In the genomic region with DNA sequence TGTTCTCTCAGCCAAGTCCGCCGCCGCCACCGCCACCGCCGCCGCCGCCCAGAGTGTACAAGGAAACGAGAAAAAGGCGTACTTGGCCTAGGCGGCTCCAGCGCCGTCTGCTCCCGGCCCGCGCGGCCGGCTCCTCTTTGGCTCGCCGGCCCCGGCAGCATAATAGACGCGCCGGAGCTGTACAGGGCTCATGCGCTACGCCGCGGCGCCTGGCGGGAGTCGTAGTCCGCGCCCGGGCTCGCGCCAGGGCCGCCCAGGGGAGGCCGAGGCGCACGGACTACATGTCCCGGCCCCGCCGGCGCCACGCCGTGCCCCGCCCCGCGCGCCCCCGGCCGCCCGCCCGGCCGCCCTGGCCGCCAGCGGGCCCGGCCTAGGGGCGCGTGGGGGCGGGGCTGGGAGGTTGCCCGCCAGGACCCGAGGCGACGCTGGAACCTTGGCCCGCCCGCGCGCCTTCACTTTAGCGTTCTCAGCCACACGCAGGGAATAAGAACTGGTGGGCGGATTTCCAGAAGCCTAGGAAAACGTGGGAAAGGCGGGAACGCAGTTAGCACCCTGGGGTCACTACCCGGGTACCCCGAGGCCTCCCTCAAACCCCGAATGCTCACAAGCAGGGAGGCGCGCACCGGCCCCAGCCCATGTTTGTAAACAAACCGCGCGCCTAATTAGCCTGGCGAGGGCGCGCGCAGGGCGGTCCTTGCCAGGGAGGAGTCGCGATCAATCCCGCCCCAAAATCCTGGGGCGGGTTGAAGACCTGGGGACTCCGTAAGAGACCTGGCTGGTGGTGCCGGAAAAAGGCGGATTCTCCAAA, we compare ENCODE assay signal across 7 mouse cellular contexts. TPM values are rescaled to one million over a fixed set of nuclear protein-coding genes. Genes with fewer than 3 reads are reported as not detected.
DNase-seq lines count a peak whose midpoint lies in the region; ATAC-seq lines count a peak whose summit lies in the region.

No protein-coding gene starts in this region.

- H3K36me3 ChIP-seq in embryonic facial prominence, embryonic 10.5 days (replicated peaks) = peaks cover 29% of the 10 kb centered on the region
- peaks cover 28% of the 10 kb centered on the region for H3K36me3 ChIP-seq in limb, embryonic 10.5 days
- H3K36me3 ChIP-seq in midbrain, embryonic 13.5 days = no peaks in the 10 kb centered on the region

- no peaks in the 10 kb centered on the region for H3K27me3 ChIP-seq in embryonic facial prominence, embryonic 10.5 days (replicated peaks; ENCODE audit: low read depth, poor library complexity, severe bottlenecking)
- H3K27me3 ChIP-seq in limb, embryonic 10.5 days (ENCODE audit: low read depth, poor library complexity, severe bottlenecking) = no peaks in the 10 kb centered on the region
- H3K27me3 ChIP-seq in midbrain, embryonic 13.5 days = no peaks in the 10 kb centered on the region

- peak; percentile 95 for DNase-seq in adrenal gland, postnatal 10 days
- peak; percentile 95 for DNase-seq in embryonic facial prominence, embryonic 10.5 days (ENCODE audit: low spot score)
- DNase-seq in kidney, adult 11 months = peak; percentile 94
- DNase-seq in limb, embryonic 10.5 days (ENCODE audit: low spot score) = peak; percentile 91
- DNase-seq in spleen, adult 12 weeks (ENCODE audit: low spot score) = peak; percentile 78

- H3K4me3 ChIP-seq in embryonic facial prominence, embryonic 10.5 days = peak overlapping the region; percentile 99
- peak overlapping the region; percentile 83 for H3K4me3 ChIP-seq in limb, embryonic 10.5 days
- peak overlapping the region; percentile 100 for H3K4me3 ChIP-seq in midbrain, embryonic 13.5 days (replicated peaks)

- ATAC-seq in granulocyte monocyte progenitor cell, adult 5-6 weeks (replicated peaks; ENCODE audit: poor library complexity, severe bottlenecking) = peak; percentile 73
- ATAC-seq in midbrain, embryonic 13.5 days = peak; percentile 100

- peak overlapping the region; percentile 98 for H3K4me2 ChIP-seq in midbrain, embryonic 13.5 days (replicated peaks)

- H3K9me3 ChIP-seq in embryonic facial prominence, embryonic 10.5 days = no peaks in the 10 kb centered on the region
- H3K9me3 ChIP-seq in limb, embryonic 10.5 days (replicated peaks) = no peaks in the 10 kb centered on the region
- H3K9me3 ChIP-seq in midbrain, embryonic 13.5 days = no peaks in the 10 kb centered on the region

- peak overlapping the region; percentile 98 for H3K27ac ChIP-seq in embryonic facial prominence, embryonic 10.5 days (replicated peaks)
- H3K27ac ChIP-seq in limb, embryonic 10.5 days = peak overlapping the region; percentile 99
- peak overlapping the region; percentile 97 for H3K27ac ChIP-seq in midbrain, embryonic 13.5 days

- H3K4me1 ChIP-seq in embryonic facial prominence, embryonic 10.5 days = peaks cover 47% of the 10 kb centered on the region
- H3K4me1 ChIP-seq in limb, embryonic 10.5 days = peaks cover 45% of the 10 kb centered on the region
- H3K4me1 ChIP-seq in midbrain, embryonic 13.5 days (replicated peaks) = peaks cover 46% of the 10 kb centered on the region

- WGBS in embryonic facial prominence, embryonic 10.5 days = under 1% methylated on average over 96 of the region's 96 CpGs
- under 1% methylated on average over 96 of the region's 96 CpGs for WGBS in limb, embryonic 10.5 days
- 1% methylated on average over 83 of the region's 96 CpGs for WGBS in midbrain, embryonic 13.5 days

- peak overlapping the region; percentile 98 for H3K9ac ChIP-seq in midbrain, embryonic 13.5 days (replicated peaks)

RNA-seq across cellular contexts. Expression of a gene that starts 31.8 kb away (rescaled TPM):
- total RNA-seq in adrenal gland, postnatal 10 days (2021) = 10 to 100 TPM; 83.9 to 89.7 TPM
- polyA plus RNA-seq in embryonic facial prominence, embryonic 10.5 days (2016; fragmentation: Nextera tagmentation; extraction: Ambion mirVana) = 189 and 195 TPM in 2 replicates
- 35.9 and 65.0 TPM in 2 replicates for total RNA-seq in granulocyte monocyte progenitor cell, adult 5-6 weeks (2014; fragmentation: Nextera tagmentation)
- total RNA-seq in granulocyte monocyte progenitor cell, adult 5-6 weeks (2017) = 25.6 and 26.3 TPM in 2 replicates
- polyA plus RNA-seq in limb, embryonic 10.5 days (2016; fragmentation: Nextera tagmentation; extraction: Ambion mirVana) = 188 and 193 TPM in 2 replicates
- polyA plus RNA-seq in midbrain, embryonic 13.5 days (2015; fragmentation: Nextera tagmentation; extraction: Ambion mirVana) = 145 and 153 TPM in 2 replicates

RNA-seq across cellular contexts. Expression of a gene that starts 33.6 kb away (rescaled TPM):
- total RNA-seq in adrenal gland, postnatal 10 days (2021) = 1 to 10 TPM; 4.8 to 5.7 TPM
- 8.8 and 8.9 TPM in 2 replicates for polyA plus RNA-seq in embryonic facial prominence, embryonic 10.5 days (2016; fragmentation: Nextera tagmentation; extraction: Ambion mirVana)
- 0.77 and 2.9 TPM in 2 replicates for total RNA-seq in granulocyte monocyte progenitor cell, adult 5-6 weeks (2014; fragmentation: Nextera tagmentation)
- total RNA-seq in granulocyte monocyte progenitor cell, adult 5-6 weeks (2017) = not detected in 2 replicates
- 5.2 and 7.6 TPM in 2 replicates for polyA plus RNA-seq in limb, embryonic 10.5 days (2016; fragmentation: Nextera tagmentation; extraction: Ambion mirVana)
- polyA plus RNA-seq in midbrain, embryonic 13.5 days (2015; fragmentation: Nextera tagmentation; extraction: Ambion mirVana) = 27.9 and 29.0 TPM in 2 replicates

RNA-seq across cellular contexts. Expression of a gene that starts 39.3 kb away (rescaled TPM):
- 10 to 100 TPM; 35.2 to 38.3 TPM for total RNA-seq in adrenal gland, postnatal 10 days (2021)
- polyA plus RNA-seq in embryonic facial prominence, embryonic 10.5 days (2016; fragmentation: Nextera tagmentation; extraction: Ambion mirVana) = 81.5 and 86.2 TPM in 2 replicates
- 61.9 and 77.1 TPM in 2 replicates for total RNA-seq in granulocyte monocyte progenitor cell, adult 5-6 weeks (2014; fragmentation: Nextera tagmentation)
- total RNA-seq in granulocyte monocyte progenitor cell, adult 5-6 weeks (2017) = 76.8 and 88.0 TPM in 2 replicates
- 94.0 and 95.2 TPM in 2 replicates for polyA plus RNA-seq in limb, embryonic 10.5 days (2016; fragmentation: Nextera tagmentation; extraction: Ambion mirVana)
- polyA plus RNA-seq in midbrain, embryonic 13.5 days (2015; fragmentation: Nextera tagmentation; extraction: Ambion mirVana) = 46.6 and 49.1 TPM in 2 replicates

RNA-seq across cellular contexts. Expression of a gene that starts 48.9 kb away (rescaled TPM):
- 10 to 100 TPM; 21.5 to 29.6 TPM for total RNA-seq in adrenal gland, postnatal 10 days (2021)
- 10.3 and 11.3 TPM in 2 replicates for polyA plus RNA-seq in embryonic facial prominence, embryonic 10.5 days (2016; fragmentation: Nextera tagmentation; extraction: Ambion mirVana)
- 6.3 and 14.9 TPM in 2 replicates for total RNA-seq in granulocyte monocyte progenitor cell, adult 5-6 weeks (2014; fragmentation: Nextera tagmentation)
- 6.9 and 7.2 TPM in 2 replicates for total RNA-seq in granulocyte monocyte progenitor cell, adult 5-6 weeks (2017)
- 9.2 and 9.6 TPM in 2 replicates for polyA plus RNA-seq in limb, embryonic 10.5 days (2016; fragmentation: Nextera tagmentation; extraction: Ambion mirVana)
- 12.7 and 15.4 TPM in 2 replicates for polyA plus RNA-seq in midbrain, embryonic 13.5 days (2015; fragmentation: Nextera tagmentation; extraction: Ambion mirVana)

Comparison
In these comparisons a context has a peak if more than half of its experiments do, and no peak if none do; other contexts are left out.
1. Peak in every context shown above with its lines: DNase-seq, ATAC-seq, H3K4me3 ChIP-seq and H3K27ac ChIP-seq.